Mouse (Mus musculus) left cerebral cortex, adult 8-10 months (tissue): ENCODE measurements around the gene Tbr1. TPM values are rescaled to one million over a fixed set of nuclear protein-coding genes. Genes with fewer than 3 reads are reported as not detected.

Experiments used
- DNase-seq, 2 experiments: peaks; one replicate each; pipeline ENCODE4 v3.0.0; 2022; ENCODE audit warnings: low spot score in 2 of 2
- total RNA-seq, 4 experiments: library from RNA; stranded (reverse); gene quantifications; 2 replicates each; pipeline ENCODE4 v1.2.4; 2022

Tbr1 gene
- total RNA-seq = 100 to 1,000 TPM; 105 to 130 (median 109) TPM

DNA sequence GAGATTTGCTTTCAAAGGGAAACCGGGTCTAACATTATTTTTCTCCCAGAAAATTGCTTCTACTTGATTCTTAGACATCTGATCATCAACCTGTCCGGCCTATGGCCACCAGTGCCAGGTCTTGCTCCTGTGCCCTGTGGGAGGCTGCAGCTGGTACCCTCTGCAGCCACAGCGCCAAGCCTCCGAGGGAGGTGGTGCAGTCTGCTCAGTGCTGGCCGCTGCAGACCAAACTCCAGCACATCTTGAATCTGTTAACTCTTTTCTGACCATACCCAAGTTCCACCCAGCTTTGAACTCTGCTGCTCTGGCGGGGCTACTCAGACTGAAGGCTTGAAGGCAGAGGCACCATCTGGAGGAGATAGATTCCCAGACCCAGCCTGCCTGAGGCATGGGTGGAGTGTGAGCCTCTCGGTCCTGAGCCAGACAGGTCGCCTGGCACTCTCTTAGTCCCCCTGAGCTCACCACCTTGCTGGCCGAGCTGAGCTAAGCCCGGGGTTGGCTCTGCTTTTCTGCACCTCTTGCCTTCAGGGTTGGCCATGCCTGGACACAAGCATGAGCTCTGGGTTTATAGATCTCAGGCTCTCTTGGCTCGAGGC, at the start of gene Tbr1:
Tbr1 (plus strand) TSS at position 275 of the 596 bp plus-strand sequence.
- peak; percentile 26 to 37 for DNase-seq

- no peak for DNase-seq
Measured at GRCm38 (mm10) chr2:61754989-61755388, 47.7 kb upstream of the Tbr1 start.

- DNase-seq = no peak
Measured at GRCm38 (mm10) chr2:61759234-61759855, 43.4 kb upstream of the Tbr1 start.

GRCm38 (mm10) chr2:61760044-61760443, 42.7 kb upstream of the Tbr1 start:
- DNase-seq = no peak

GRCm38 (mm10) chr2:61764470-61765105, 38.1 kb upstream of the Tbr1 start:
- DNase-seq = no peak

- no peak for DNase-seq
Measured at GRCm38 (mm10) chr2:61765526-61765925, 37.2 kb upstream of the Tbr1 start.

- DNase-seq = no peak
Measured at GRCm38 (mm10) chr2:61780794-61781193, 21.9 kb upstream of the Tbr1 start.

DNA sequence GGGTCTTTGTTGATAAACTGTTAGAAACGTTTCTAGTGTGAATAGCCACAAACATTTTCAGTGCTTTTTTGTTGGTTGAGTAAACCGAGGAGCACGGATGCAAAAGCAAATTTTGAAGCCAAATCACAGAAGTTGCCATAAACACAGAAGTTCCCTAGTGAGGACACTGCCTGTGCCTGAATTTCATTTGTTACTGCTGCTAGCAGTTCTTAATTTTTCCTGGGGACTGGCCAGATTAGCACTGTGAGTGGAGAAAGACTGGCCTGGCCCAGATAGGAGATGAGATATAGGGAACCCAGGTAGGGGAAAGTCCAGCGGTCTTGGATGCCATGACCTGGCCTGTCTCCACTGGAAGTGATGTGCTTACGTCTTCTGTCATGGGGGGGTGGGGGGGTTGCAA, 7.8 kb upstream of the Tbr1 start:
- no peak for DNase-seq

DNA sequence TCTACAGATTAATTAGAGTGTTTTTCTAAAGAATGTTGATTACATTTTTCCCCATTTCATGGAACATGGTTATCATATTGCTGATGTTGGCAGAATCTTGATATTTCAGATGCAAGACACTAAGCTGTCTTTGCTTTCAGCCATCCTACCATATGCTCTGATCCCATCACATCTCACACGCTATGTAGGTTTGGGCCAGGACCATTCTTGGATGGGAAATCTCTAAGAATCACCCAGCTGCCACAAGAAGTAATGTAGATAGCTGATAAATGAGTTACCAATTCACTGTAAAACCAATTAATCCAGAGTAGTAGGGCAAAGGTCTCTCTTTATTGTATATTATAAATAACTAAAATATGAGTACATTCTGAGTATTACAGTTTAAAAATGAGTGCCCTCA, 4.7 kb upstream of the Tbr1 start:
- no peak for DNase-seq

GRCm38 (mm10) chr2:61803443-61804367, 975 bp downstream of the Tbr1 start:
- peak; percentile 20 to 35 for DNase-seq

- peak in 1 of 2 experiments; percentile 67 for DNase-seq
Measured at GRCm38 (mm10) chr2:61804382-61804840, 1.7 kb downstream of the Tbr1 start.

DNA sequence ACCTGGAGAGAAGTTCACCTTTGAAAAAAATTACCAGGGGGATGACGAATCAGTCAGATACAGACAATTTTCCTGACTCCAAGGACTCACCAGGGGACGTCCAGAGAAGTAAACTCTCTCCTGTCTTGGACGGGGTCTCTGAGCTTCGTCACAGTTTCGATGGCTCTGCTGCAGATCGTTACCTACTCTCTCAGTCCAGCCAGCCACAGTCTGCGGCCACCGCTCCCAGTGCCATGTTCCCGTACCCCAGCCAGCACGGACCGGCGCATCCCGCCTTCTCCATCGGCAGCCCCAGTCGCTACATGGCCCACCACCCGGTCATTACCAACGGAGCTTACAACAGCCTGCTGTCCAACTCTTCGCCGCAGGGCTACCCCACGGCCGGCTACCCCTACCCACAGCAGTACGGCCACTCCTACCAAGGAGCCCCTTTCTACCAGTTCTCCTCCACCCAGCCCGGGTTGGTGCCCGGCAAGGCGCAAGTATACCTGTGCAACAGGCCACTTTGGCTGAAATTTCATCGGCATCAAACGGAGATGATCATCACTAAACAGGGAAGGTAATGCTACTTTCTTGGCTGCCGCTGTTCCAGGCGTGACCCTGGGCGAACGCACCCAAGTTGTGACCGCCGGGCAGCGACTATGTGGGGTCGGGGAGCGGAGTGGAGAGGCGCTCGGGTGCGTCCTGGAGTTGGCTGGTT, 2.3 kb downstream of the Tbr1 start:
- peak in 1 of 2 experiments; percentile 49 for DNase-seq

GRCm38 (mm10) chr2:61805541-61806345, 3.0 kb downstream of the Tbr1 start:
- DNase-seq = no peak

DNA sequence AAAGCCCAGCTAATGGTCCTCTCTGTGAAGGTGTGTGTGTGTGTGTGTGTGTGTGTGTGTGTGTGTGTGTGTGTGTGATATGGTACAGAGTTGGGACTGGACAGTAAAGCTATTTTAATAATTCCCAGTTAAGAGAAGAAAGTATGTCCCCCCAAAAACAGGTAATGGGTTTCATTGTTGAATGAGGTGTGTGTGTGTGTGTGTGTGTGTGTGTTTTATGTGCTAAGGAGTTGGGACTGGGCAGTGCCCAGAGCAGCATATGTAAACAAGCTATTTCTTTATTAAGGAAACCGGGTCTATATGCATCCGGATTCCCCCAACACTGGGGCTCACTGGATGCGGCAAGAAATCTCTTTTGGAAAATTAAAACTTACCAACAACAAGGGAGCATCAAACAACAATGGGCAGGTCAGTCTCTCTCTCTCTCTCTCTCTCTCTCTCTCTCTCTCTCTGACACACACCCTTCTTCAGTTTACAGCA, 3.7 kb downstream of the Tbr1 start:
- DNase-seq = no peak

GRCm38 (mm10) chr2:61807151-61807550, 4.4 kb downstream of the Tbr1 start:
- peak in 1 of 2 experiments; percentile 24 for DNase-seq

GRCm38 (mm10) chr2:61807781-61808180, 5.1 kb downstream of the Tbr1 start:
- DNase-seq = no peak

DNA sequence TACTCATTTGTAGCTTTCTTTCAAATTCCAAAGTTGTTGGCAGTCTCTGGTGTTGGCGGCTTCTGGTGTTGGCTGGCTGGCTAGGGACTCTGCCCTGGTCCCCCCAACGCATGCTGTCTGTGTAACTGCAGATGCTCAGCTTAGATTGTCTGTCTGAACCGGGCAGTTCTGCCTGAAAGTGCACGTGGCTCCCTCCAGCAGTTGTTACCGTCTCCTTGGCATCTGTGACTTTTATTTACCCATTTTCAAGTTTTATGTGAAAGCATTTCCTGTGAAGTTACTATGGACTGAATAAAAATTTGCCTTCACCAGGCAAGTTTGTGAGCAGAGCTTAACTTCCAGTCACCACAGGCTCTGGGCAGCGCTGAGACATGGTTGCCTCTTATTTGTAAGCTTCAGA, 6.0 kb downstream of the Tbr1 start:
- peak in 1 of 2 experiments; percentile 11 for DNase-seq

DNA sequence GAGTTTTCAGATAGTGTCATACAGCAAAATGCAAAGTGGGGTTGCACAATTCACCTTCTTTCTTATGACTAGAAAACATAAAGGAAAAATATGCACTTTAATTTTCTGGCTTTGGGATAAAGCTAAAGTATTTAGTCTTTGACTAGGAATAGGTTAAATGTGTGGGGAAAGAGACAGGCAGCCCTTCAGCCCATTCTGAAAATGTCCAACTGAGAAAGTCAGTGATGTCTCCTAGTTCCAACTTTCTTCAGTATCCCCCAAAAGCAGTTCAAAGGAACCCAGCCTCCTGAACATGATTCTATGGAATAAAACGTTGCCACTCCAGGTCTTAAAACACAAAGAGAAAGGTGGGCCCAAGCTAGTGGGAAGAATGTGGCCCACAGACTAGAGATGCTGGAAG, 6.7 kb downstream of the Tbr1 start:
- DNase-seq = no peak

DNA sequence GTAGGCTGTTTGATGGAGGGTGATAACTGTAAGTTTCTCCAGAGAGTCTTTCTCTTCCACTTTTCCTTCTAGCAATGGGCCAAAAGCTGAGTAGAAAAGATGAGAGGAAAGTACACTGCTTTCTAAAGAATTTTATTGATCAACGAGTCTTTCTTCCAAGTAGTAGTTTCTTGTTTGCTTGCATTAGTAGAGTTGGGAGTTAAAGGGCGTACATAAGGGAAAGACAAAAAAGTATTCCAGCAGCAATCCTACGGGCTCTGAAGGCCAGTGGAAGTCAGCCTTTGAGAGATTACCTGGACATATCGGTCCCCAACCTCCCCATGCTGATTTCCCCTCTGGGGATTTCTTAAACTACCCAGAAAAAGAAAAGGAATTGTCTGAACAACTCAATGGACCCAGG, 8.0 kb downstream of the Tbr1 start:
- no peak for DNase-seq

GRCm38 (mm10) chr2:61811163-61811506, 8.4 kb downstream of the Tbr1 start:
- peak in 1 of 2 experiments; percentile 10 for DNase-seq
